Mouse (Mus musculus) bone marrow, adult 2 months (tissue): ENCODE results near the gene Slc22a8. TPM values are rescaled to one million over a fixed set of nuclear protein-coding genes. Genes with fewer than 3 reads are reported as not detected.

Experiments
- H3K27ac ChIP-seq: fragments of 200-500 bp; 2 replicates; pipeline ENCODE4 v1.5.1; 2012; ENCODE audit warnings: low read depth, mild to moderate bottlenecking, control low read depth, inconsistent platforms, low read length; ENCODE audit not compliant: control insufficient read depth, poor library complexity, insufficient read depth
- H3K4me1 ChIP-seq: fragments of 200-500 bp; 2 replicates; pipeline ENCODE4 v1.6.1; 2011; ENCODE audit warnings: low read length; ENCODE audit not compliant: control insufficient read depth, insufficient read depth
- H3K4me3 ChIP-seq: fragments of 200-500 bp; replicated peaks from 2 replicates; pipeline ENCODE3; 2011; ENCODE audit warnings: mild to moderate bottlenecking, low read depth, low read length, control low read depth; ENCODE audit not compliant: control insufficient read depth
- CTCF ChIP-seq: fragments of 200-500 bp; IDR thresholded peaks from 2 replicates; pipeline ENCODE4 v1.5.1; 2011; ENCODE audit warnings: low read length, control low read depth; ENCODE audit not compliant: control insufficient read depth, insufficient read depth
- POLR2A ChIP-seq: fragments of 200-500 bp; IDR thresholded peaks from 2 replicates; pipeline ENCODE4 v1.6.1; 2011; ENCODE audit warnings: low read depth, mild to moderate bottlenecking, control low read depth, low read length, borderline replicate concordance; ENCODE audit not compliant: control insufficient read depth
- WGBS: fragments of 180-500 bp; shearing (Covaris S2); methylation state at CpG from one replicate; pipeline ENCODE4 v1.1.7; 2018; 5-methylcytosine and 5-hydroxymethylcytosine counted together
- polyA plus RNA-seq: library from polyadenylated mRNA; stranded (reverse); fragments of >200 nt; gene quantifications from 2 replicates; pipeline ENCODE4 v1.2.4, GENCODE M21; 2011; ENCODE audit warnings: low replicate concordance; ENCODE audit not compliant: missing spikeins, insufficient read depth, insufficient read length

The Slc22a8 gene
- polyA plus RNA-seq, 1 experiment, result 1.5 TPM

- no peak for TF ChIP-seq CTCF
- no peak for TF ChIP-seq POLR2A
- no peaks in the 10 kb centered on the region for H3K4me1 ChIP-seq
- 85% methylated on average over 7 of the region's 7 CpGs for WGBS
- no peak overlapping the region for H3K4me3 ChIP-seq
- no peak overlapping the region for H3K27ac ChIP-seq
Measured at GRCm38 (mm10) chr19:8621098-8621497, 30.0 kb downstream of the Slc22a8 start.

GRCm38 (mm10) chr19:8630249-8630648 is 39.2 kb downstream of the Slc22a8 start:
- TF ChIP-seq CTCF (no peak), POLR2A (no peak)
- 68% methylated on average over 2 of the region's 2 CpGs for WGBS
- Histone ChIP-seq H3K4me1 (no peaks in the 10 kb centered on the region), H3K27ac (no peak overlapping the region), H3K4me3 (no peak overlapping the region)

GRCm38 (mm10) chr19:8630826-8631225 is 39.8 kb downstream of the Slc22a8 start:
- Histone ChIP-seq H3K4me1 (no peaks in the 10 kb centered on the region), H3K4me3 (no peak overlapping the region), H3K27ac (no peak overlapping the region)
- TF ChIP-seq CTCF (no peak), POLR2A (no peak)
- WGBS, result 54% methylated on average over 6 of the region's 6 CpGs

GRCm38 (mm10) chr19:8632029-8632428 is 41.0 kb downstream of the Slc22a8 start:
- no peak overlapping the region for H3K27ac ChIP-seq
- TF ChIP-seq POLR2A, result no peak
- TF ChIP-seq CTCF, result no peak
- WGBS, result 56% methylated on average over 1 of the region's 1 CpGs
- no peak overlapping the region for H3K4me3 ChIP-seq
- H3K4me1 ChIP-seq, result no peaks in the 10 kb centered on the region

- H3K4me1 ChIP-seq, result peaks cover under 1% of the 10 kb centered on the region; the same call in 1 of the 2 replicates
- WGBS, result 4% methylated on average over 5 of the region's 5 CpGs
- no peak for TF ChIP-seq CTCF
- TF ChIP-seq POLR2A, result no peak
- H3K27ac ChIP-seq, result no peak overlapping the region
- no peak overlapping the region for H3K4me3 ChIP-seq
Measured at GRCm38 (mm10) chr19:8642086-8642485, 51.0 kb downstream of the Slc22a8 start.

GRCm38 (mm10) chr19:8646393-8646792 is 55.3 kb downstream of the Slc22a8 start:
- H3K27ac ChIP-seq, result no peak overlapping the region
- 81% methylated on average over 2 of the region's 2 CpGs for WGBS

GRCm38 (mm10) chr19:8655833-8656232 is 64.8 kb downstream of the Slc22a8 start:
- Histone ChIP-seq H3K4me3 (no peak overlapping the region), H3K4me1 (no peaks in the 10 kb centered on the region), H3K27ac (no peak overlapping the region)
- TF ChIP-seq POLR2A, result no peak
- no peak for TF ChIP-seq CTCF

More at GRCm38 (mm10) chr19:8646393-8646792, 55.3 kb downstream of the Slc22a8 start:
- TF ChIP-seq CTCF (no peak), POLR2A (no peak)
- Histone ChIP-seq H3K4me3 (no peak overlapping the region), H3K4me1 (peaks cover 1% of the 10 kb centered on the region; the same call in 1 of the 2 replicates)

GRCm38 (mm10) chr19:8656341-8656740 is 65.3 kb downstream of the Slc22a8 start:
- WGBS, result 69% methylated on average over 4 of the region's 4 CpGs
- Histone ChIP-seq H3K4me1 (no peaks in the 10 kb centered on the region), H3K4me3 (no peak overlapping the region), H3K27ac (no peak overlapping the region)
- TF ChIP-seq POLR2A (no peak), CTCF (no peak)

Other genes starting within 250 kb of the Slc22a8 start
- 0.57 and 2.7 TPM in 2 replicates for gene Slc22a30, start 186.1 kb upstream of the Slc22a8 start, polyA plus RNA-seq
- 0.75 TPM in 1 of 2 replicates, not detected in the other for gene Slc22a6, start 26.8 kb downstream of the Slc22a8 start, polyA plus RNA-seq
- 0.32 TPM in 1 of 2 replicates, not detected in the other for gene Chrm1, start 72.5 kb downstream of the Slc22a8 start, polyA plus RNA-seq
- gene Slc3a2, start 132.1 kb downstream of the Slc22a8 start, polyA plus RNA-seq, result 58.4 and 65.7 TPM in 2 replicates
- gene Wdr74, start 144.6 kb downstream of the Slc22a8 start, polyA plus RNA-seq, result 40.8 and 121 TPM in 2 replicates
- 3.4 and 3.7 TPM in 2 replicates for gene 1700092M07Rik, start 149.5 kb downstream of the Slc22a8 start, polyA plus RNA-seq
- gene Stx5a, start 150.2 kb downstream of the Slc22a8 start, polyA plus RNA-seq, result 62.1 and 83.9 TPM in 2 replicates
- gene Nxf1, start 165.8 kb downstream of the Slc22a8 start, polyA plus RNA-seq, result 488 and 589 TPM in 2 replicates
- 27.1 and 53.1 TPM in 2 replicates for gene Tmem223, start 179.7 kb downstream of the Slc22a8 start, polyA plus RNA-seq
- 52.1 and 62.1 TPM in 2 replicates for gene Tmem179b, start 183.2 kb downstream of the Slc22a8 start, polyA plus RNA-seq
- gene Taf6l, start 195.2 kb downstream of the Slc22a8 start, polyA plus RNA-seq, result 6.4 and 14.7 TPM in 2 replicates
- 38.0 and 61.1 TPM in 2 replicates for gene Polr2g, start 207.3 kb downstream of the Slc22a8 start, polyA plus RNA-seq
- gene Zbtb3, start 211.3 kb downstream of the Slc22a8 start, polyA plus RNA-seq, result 1.1 and 3.0 TPM in 2 replicates
- gene Ttc9c, start 228.1 kb downstream of the Slc22a8 start, polyA plus RNA-seq, result 18.1 and 20.3 TPM in 2 replicates
- 62.2 and 84.9 TPM in 2 replicates for gene Hnrnpul2, start 228.8 kb downstream of the Slc22a8 start, polyA plus RNA-seq
- 6.4 and 8.2 TPM in 2 replicates for gene AC129217.1, start 238.5 kb downstream of the Slc22a8 start, polyA plus RNA-seq
- 19.8 and 46.2 TPM in 2 replicates for gene Bscl2, start 246.2 kb downstream of the Slc22a8 start, polyA plus RNA-seq
- gene Gng3, start 247.9 kb downstream of the Slc22a8 start, polyA plus RNA-seq, result 1.5 TPM in 1 of 2 replicates, not detected in the other